Mouse (Mus musculus) layer of hippocampus, adult 11-12 months (tissue): ENCODE measurements around the gene Slfn2.

Experiments
- DNase-seq: peaks from one replicate; pipeline ENCODE4 v3.0.0; 2022; ENCODE audit warnings: low spot score

Gene Slfn2

GRCm38 (mm10) chr11:83077714-83078422, 13.0 kb downstream of the Slfn2 start:
- DNase-seq = peak; percentile 56

DNA sequence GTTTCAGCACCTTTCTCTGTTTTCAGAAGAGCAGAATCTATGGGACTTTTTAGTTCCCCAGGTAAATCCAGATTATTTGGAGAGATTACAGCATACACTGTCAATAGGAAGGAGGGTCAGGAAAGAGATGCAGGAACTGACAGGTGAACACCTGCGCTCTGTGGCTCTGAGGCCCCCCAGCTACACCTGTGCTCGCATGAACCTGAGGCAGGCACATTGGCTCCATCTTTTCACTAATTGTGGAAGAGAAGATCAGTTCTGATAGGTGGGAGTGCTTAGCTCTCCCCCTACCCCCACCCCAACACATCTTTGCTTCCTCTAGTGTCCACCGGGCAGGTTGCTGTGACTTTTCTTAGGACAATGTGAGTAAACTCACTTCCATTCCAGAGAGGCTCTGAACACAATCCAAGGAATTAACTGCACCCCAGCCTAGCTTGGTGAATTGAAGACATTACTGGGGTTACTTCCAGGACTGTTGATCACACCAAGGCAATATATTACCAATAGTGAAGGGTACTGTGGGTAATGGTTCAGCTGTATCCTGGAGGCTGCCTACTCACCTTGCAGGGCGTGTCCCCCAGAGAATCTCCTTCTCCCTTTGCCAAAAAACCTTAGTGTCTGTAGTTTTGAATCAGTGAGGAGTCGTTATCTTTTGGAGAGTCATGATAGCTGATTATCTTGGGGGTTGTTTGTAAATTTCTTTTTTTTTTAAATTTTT, 13.7 kb downstream of the Slfn2 start:
- DNase-seq = no peak

GRCm38 (mm10) chr11:83079487-83080199, 14.7 kb downstream of the Slfn2 start:
- DNase-seq = no peak

DNA sequence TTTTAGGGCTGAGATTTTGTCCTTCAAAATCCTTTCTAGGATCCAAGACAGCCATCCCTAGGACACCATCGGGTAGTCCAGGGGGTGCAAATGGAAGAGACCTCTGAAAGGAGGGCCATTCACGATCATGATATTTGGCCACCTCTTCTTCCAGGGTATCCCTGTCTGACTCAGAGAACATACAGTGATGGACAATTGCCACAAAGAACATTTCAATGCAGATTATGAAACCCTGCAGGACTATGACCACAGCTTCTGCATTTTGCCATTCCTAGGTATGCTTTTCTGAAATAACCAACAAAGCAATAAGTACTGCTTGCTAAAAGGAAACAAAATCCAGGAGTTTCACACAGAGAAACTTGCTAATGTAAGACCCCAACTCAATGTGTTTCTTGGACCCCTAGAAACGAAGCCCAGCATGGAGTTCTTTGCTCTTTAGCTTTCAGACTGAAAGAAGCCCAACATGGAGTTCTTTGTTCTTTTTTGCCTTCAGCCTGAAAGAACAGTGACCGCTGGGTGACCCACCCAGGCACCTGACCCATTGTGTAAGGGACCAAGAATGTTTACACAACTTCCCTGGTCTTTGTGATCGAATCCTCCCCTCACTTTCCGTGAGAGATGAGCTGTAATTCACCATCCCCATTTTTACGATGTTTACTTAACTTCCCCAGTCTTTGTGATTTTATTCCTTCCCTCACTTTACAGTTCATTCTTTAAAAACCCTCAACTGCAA, 18.0 kb downstream of the Slfn2 start:
- no peak for DNase-seq

DNA sequence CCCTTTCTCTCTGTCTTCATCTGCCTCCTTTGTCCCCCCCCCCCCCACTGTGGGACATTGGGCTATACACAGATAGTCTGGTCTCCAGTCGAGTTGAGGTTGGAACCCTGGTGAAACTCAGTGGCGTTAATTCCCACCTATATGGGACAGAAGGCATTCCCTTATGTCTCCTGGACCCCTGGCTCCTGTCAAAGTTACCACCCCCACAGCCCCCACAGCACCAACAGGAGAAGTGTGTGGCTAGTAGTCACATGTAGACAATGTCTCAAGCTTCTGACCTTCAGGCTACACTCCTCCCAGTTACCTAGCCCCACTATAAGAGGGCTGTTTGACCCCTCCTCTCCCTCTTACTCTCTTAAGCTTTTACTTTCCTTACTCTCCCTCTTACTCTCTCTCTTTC, 19.2 kb downstream of the Slfn2 start:
- DNase-seq = no peak

- DNase-seq = no peak
Measured at GRCm38 (mm10) chr11:83084761-83085160, 19.8 kb downstream of the Slfn2 start.

- peak; percentile 45 for DNase-seq
Measured at GRCm38 (mm10) chr11:83115138-83115537, 50.2 kb downstream of the Slfn2 start.

DNA sequence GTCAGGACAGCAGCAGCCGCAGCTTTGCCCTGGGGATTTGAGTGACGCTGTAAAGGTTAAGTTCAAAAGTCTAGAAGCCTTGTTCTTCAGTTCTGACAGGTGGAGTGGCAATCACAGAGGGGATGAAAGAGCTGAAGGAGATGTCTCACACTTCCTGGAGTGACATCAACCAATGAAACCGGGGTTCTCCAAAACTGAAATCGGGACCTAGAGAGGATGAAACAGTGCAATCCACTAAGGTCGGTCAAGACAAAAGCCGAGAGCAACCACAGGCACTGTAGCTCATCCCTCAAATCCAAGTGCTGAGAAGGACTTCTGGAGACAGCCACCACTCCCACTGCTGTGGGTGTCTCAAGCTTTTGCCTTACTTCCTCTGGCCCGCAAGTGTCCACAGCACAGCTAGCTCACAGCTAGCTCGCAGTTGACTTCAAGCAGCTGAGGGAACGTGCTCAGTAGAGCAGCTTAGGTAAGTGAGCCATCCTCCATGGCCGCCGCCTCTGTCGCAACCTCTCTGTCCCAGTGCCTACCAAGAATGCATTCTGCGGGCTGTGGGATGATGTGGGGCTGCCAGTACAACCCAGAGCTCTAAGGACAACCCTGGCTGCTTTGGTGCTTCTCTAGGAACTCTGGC, 51.8 kb downstream of the Slfn2 start, which contains the start of gene Slfn1:
Gene Slfn1, plus strand, starts transcription at position 253 of the 631 bp plus-strand sequence.
- no peak for DNase-seq

- DNase-seq = no peak
Measured at GRCm38 (mm10) chr11:83118056-83118455, 53.1 kb downstream of the Slfn2 start.
